Mouse (Mus musculus) heart, adult 8-10 months (tissue): ENCODE results near the gene Ackr2. TPM values are rescaled to one million over a fixed set of nuclear protein-coding genes. Genes with fewer than 3 reads are reported as not detected.

Source experiments
- DNase-seq: peaks from one replicate; pipeline ENCODE4 v3.0.0; 2022; ENCODE audit warnings: low spot score
- total RNA-seq, 4 experiments: library from RNA; stranded (reverse); gene quantifications; 2 replicates each; pipeline ENCODE4 v1.2.4; 2022

Gene Ackr2
- 1 to 10 TPM in 3 of 4 experiments, under 1 TPM in 1; 0.87 to 2.2 (median 1.3) TPM for total RNA-seq

DNA sequence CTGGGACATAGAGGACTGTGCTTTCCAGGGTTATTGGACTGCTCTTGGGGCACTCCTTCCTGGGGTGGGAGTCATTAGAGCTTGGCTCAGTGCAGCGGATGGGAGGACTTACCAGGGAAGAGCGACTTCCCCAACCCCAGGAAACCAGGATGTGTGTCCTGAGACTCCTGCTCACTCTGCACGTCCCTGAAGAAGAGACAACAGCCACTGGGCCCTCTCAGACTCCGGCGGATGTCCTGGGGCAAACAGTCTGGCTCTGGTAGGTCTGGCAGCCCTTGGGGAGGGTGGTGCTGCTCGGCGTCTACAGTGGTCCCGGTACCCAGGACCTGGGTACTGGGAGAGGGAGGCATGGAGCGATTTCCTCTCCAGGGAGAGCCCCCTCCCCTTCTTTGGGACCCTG lies at the start of gene Ackr2:
Ackr2 (plus strand) TSS at position 111 of the 400 bp plus-strand sequence.
- DNase-seq, result no peak

DNA sequence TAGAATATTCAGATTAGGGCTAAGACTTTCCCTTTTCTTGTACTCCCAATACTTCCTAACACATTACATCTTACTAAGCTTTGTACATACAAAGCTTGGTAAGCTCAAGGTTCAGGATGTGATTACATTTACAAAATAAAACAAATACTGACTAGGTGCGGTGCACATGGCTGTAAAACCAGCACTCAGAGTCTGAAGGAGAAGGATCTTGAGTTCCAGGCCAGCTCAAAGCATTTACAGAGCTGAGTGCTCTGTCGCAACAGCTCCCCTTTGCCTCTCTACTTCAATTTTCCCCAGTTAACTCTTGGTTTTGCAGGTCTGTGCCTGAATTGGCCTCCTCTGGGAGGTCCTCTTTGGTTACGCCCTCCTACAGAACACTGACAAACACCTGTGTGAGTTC lies 43.9 kb upstream of the Ackr2 start:
- no peak for DNase-seq

DNA sequence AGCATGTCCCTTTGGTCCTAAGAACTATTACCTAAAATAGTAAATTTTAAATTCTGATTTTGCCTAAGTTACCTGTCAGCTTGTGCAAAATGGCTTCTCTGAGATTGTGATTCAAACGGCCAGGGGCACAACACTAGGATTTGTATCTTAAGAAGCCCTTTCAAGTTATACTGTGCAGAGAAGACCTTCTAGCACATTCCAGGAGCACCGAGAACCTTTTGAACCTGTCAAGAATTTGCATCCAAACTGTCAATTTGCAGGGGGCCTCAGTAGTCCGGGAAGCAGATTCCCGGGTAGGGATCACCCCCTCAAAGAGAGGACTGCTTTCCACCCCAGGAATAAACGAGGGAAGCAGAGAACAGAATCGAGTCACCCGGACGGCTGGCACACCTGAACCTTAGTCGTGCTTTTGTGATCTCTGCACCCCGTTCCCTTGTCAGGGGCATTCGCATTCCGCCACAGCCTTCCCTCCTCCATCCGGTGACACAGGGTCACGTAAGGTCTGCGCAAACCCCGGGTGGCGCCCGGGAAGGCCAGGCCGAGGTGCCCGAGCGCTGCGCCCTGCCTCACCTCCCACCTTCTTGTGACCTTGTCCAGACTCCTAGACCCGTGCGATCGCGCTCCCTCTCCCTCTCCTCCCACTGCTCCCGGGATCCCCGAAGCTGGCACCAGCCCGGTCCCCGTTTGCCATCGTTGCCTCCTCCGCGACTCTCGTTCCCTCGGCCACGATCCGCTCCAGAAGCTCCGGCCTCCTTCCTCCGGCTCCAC lies 41.3 kb upstream of the Ackr2 start:
- peak; percentile 32 for DNase-seq

DNA sequence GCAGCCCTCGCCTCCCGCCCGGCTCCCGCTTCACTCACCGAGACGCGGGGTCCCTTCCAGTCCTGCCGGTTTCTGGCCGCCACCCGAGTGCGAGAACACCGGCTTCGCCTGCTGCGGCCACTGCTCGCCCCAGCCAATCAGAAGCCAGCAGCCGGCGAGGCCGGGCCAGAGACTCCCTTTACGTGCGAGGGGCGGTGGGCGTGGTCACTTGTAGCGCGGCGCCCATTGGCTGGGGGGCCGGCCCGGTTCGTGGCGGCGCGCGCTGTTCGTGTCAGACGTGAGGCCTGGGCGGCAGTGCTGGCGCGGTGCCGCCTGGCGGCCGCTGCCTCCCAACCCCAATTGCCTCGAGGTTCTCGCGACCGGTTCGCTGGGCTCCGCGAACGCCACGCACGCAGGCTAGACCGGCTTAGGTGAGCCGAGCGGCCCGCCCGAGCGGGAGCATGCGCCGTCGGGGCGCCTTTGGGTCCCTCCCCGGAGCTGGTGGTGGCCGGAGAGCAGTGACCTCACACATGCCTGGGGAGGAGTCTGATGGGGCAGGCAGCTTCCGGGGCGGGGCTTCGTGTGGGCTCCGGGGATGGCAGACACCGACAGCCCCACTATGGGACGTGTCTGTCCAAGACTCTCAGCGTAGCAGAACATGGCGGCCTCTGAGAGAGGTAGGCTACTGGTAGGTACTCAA lies 40.5 kb upstream of the Ackr2 start:
- DNase-seq, result peak; percentile 96

DNA sequence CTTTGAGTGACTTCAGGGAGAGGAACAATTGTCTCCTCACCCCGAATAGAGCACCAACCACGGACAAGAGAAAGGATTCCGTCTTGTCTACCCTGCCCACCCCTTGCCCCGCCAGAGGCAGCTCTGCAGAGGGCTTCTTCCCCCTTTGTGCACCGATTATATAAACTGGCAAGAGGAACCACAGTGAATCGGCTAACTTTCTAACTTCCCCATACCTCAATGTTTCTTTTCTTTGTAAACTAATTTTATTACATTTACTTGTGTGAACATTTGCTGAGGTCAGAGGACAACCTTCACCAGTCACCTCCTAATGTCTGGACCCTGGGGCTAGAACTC lies 40.0 kb upstream of the Ackr2 start, which contains the start of gene Higd1a:
Higd1a (minus strand) TSS at position 210 of the 336 bp plus-strand sequence.
- DNase-seq, result no peak

DNA sequence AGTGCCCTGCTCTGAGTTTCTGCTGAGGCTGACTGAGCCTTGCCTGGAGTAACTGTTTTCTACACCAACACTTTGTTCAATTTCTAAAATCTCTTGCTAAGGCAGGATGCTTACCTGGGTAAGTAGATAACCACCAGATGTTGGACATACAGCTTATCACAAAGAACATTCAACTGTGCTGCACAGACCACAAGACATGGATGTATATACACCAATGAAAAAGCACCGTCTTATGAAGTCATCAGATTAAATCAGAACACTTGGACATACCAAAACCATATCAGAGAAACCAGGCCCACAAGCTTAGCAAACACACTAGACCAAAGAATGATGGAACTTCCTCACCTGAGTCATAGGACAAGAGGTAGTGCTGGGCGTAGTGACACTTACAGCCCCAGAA lies 38.8 kb upstream of the Ackr2 start:
- no peak for DNase-seq

DNA sequence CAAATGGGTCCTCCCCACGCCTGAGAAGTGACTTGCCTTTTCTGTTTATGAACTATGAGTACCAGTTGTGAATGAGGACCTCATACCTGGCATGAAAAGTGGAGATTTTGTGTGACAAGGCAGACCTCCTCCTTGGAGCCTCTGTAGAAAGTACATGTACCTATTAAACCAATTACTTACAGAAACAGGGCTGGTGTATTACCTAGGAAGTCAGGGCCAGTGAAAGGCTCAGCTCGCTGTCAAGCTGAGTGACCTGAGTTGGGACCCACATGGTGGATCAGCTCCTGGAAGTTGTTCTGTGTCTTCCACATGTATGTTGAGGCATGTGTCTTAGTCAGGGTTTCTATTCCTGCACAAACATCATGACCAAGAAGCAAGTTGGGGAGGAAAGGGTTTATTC lies 37.2 kb upstream of the Ackr2 start:
- DNase-seq, result no peak

DNA sequence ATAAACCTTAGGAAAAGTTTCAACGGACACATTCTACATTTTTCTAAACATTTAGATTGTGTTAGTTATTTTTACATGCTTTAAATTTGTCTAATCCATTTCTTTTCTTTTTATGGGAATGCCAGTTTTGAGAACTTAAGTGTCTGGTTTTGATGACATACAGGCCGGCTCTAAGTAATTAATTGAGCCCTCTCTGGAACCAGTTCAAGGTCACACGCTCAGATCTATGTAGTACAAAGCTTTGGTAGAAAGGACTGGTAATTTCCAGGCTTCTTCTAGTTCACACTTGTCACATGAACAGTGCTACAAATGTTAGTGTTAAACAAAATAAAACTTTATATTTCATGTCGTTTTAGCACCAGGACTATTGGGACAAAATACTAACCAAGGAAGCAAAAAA lies 33.3 kb upstream of the Ackr2 start:
- no peak for DNase-seq

DNA sequence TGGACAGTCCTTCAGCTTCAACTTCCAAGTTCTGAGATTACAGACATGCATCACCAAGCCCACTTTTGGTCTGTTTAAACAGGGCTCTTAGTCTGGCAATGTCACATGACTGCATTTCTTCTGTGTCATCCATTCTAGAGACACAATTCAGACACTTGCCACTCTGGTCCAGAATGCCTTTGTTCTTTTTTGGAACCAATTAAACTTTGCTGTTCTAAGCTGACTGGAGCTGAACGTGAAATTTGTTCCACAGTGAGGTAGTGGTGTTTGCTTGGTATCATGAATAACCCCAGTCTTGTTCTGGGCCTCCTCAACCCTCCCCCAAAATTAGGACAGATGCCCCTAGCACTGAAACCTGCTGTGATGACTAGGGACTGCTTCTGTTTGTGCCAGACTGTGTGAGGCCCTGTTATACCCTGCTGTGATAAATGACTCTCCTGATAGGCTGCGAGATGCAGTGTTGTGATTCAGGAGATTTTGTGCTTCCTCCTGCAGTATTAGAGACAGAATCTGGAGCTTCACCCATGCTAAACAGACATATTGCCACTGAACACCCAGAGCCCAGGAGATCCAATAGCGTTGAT lies 32.6 kb upstream of the Ackr2 start:
- no peak for DNase-seq

DNA sequence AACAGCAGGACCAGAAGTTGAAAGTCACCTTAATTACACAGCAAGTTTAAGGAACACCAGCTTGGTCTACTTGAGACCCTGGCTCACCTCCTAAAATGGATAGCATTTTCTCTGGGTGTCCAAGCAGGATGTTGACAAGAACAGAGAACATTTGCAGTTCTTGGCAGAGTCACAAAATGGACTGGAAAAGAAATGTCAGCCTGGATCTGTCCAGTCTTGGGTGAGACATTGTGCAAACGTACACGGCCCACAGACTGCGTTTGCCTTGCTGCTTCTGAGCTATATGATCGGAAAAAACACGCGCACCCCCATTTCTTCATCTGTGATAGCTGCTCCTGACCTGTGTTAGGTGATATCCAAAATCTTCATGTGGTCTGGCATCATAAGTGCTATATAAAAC lies 30.5 kb upstream of the Ackr2 start:
- no peak for DNase-seq

DNA sequence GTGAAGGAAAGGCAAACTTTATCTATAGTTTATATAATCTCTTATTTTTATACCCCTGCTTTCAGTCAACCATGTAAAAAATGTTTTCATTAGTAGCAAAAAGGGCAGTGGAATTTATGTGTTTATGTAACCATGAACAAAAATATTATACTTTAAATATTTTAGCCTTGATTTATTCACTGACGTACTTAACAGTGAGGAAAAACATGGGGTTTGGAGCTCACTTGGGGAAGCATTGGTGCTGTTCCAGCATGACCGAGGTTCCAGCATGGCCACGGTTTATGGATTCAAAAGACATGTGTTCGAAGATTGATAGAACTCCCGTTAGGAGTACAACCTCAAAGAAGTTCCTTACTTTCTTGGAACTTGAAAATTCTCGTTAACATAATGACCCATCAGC lies 29.9 kb upstream of the Ackr2 start:
- no peak for DNase-seq

DNA sequence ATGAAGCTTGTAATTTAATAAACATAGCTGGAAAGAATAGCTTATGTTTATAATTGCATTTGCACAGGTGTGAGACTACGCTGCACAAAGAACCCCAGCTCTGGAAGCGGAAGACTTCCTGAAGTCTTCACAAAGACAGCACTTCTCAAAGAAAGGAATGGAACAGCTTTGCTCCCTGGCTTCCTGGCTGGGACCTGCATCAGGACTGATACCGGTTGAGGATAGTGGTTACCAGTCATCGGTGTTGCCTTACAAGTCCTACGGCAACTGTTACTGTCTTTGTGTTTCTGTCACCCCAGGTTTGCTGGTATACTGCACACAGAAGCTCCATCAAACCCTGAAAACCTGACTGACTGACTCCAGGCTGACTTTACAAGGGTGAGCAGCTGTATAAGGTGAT lies 28.7 kb upstream of the Ackr2 start:
- no peak for DNase-seq

DNA sequence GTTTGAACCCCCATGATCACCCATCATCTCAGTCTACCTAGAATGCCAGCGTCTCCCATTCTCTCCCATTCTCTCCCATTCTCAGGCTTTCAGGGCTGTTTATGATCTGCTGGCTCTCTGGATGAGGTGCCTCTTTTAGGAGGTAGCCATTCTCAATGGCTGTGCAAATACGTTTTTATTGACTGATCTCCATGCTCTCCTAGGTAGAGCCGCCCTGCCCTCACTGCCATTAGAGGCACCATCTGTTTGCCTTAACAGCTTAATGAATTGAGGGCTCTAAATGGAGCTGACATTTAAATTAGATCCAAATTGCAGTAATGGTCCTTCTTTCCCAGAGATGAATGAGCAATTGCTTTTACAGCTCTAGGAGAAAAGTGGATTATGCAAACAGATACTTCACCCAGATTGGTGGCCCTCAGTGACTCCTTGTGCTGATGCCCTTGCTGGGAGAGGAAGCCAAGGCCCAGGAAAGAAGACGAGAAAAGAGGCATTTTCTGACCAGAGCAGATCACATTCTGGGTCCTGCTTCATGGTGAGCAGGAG lies 28.1 kb upstream of the Ackr2 start:
- no peak for DNase-seq

DNA sequence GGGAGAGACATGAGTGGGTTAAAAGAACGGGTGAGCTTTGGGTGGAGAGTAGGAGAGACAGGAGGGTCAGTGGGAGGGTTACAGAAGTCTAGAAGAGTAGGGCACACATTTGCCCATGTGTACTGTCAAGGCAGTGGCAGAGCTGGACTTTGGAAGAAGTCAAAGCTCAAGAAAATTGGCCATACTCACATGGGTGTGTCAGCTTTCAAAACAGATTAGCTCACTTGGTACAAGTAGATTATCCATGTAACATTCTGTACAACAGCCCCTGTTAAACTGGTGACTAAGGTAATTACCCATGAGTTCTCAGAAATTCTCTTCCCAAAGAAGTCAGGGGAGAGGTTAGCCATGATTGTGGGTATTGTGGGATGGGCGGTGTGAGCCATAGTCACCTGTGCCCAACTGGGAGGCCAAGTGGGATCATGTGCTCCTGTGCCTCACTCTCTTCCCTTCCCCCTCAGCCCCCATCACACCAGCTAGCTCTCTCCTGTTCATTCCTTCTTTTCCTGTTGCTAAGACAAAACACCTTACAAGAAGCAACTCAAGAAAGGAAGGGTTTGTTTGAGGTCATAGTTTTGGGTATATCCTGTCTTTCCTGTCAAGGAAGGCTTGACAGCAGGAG lies 26.0 kb upstream of the Ackr2 start:
- DNase-seq, result no peak

DNA sequence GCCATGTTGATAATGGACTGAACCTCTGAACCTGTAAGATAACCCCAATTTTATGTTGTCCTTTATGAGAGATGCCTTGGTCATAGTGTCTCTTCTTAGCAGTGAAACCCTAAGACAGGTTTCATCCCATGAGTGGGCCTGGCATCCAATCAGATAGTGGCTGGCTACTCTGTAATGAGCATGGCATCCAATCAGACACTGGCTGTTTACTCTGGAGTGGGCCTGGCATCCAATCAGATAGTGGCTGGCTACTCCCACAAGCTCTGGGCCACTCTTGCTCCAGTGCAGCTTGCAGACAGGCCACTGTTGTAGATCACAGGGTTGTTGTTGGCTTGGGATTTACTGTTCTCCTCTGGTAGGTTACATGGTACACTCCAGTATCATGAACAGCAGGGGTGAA lies 24.6 kb upstream of the Ackr2 start:
- no peak for DNase-seq

DNA sequence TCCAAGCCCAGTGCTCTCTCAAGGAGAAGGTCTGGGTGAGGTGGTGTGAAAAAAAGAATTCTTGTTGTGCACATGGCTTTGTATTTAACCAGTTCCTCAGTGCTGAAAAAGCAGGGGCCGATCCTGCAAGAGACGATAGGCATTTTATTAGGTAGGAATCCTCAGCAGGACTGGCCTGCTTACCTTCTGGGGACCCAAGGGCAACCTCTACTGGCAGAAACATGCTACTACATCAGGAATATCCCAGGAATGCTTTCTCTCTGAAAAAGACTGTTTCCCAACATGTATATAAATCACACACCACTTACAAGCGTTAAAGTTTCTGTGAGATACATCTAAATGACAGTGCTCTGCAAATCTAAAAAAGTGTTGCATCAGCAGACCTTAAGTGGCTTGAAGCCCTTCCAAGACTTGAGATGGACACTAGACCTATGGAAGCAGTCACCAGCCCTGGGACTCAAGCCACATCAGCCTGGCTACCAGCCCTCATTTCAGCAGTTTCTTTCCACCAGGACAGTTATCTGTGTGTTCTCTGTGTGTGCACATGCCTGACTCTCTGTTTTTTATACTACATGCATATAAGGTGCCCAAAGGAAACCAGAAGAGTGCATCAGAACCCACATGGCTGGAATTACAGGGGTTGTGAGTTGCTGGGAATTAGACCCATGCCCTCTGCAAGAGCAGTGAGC lies 21.0 kb upstream of the Ackr2 start:
- DNase-seq, result peak; percentile 60

DNA sequence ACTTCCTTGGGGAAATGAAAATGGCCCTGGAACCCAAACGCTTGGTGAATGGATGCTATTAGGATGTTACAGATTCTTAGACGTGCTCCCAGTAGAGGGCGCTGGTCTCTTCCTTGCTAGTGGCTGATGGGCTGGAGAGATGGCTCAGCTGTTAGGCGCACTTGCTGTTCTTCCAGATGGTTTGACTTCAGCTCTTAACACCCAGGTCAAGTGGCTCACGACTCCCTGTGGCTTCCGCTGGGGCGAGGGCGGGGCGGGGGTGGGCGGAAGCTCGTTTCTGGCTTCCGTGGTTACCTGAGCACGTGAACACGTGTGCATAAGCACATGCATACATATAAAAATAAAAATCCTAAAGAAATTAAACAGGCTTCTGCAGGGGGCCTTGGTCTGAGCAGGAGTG lies 17.3 kb upstream of the Ackr2 start:
- DNase-seq, result peak; percentile 69

DNA sequence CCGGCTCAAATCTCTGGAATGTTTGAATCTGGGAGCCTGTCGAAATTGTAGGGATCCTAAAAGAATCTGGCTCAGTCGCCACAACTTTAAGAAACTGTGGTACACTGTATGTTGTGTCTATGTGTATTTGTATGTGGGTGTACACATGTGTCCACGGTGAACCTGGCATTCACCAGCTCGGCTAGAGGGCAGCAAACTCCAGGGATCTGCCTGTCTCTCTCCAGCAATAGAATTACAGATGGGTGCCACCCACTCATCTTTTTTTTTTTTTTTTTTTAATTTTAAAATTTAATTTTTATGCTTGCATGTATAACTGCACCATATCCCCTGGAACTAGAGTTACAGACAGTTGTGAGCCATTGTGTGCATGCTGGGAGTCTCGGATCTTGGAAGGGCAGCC lies 16.9 kb upstream of the Ackr2 start:
- no peak for DNase-seq

DNA sequence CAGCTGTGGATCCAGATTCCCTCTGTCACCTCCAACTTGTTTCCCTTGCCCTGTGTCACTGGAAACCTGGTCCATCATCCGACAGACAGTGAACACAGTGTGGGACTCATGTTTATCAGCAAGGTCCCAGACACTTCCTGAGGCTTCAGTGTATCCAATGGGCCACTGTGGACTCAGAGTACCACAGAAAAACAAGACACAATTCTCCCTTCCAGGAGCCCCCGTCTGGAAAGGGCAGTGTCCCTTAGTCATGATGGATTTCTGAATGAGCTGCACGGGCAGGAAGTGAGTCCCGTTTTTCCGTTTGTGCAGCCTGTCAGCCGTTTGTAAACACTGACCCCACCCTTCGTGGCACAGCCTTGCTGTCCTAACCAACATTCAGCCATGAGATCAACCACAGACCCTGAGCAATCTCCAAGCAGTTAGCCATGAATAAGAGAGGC lies 16.1 kb upstream of the Ackr2 start:
- DNase-seq, result no peak

DNA sequence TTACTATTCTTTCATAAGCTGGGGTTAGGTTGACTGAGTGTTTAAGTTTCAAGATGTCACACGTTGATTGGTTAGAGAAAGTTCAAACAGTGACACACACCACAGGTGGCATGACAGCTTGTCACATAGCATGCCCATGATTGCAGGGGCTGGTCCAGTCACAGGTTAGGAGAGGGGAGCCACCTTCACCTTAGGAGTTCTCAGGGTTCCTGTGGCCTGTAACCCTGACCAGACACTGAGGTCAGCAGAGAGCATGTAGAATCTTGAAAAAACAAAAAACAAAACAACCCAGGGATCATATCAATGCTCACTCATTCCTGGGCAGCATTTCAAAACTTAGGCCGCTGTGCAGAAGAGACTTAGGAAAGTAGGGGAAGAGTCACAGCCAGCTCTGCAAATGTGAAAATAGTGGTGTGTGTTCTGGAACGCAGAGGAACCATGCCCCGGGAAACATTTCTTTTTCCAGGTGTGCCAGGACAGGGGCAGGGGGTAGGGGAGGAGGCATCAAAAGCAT lies 8.2 kb upstream of the Ackr2 start:
- DNase-seq, result no peak

DNA sequence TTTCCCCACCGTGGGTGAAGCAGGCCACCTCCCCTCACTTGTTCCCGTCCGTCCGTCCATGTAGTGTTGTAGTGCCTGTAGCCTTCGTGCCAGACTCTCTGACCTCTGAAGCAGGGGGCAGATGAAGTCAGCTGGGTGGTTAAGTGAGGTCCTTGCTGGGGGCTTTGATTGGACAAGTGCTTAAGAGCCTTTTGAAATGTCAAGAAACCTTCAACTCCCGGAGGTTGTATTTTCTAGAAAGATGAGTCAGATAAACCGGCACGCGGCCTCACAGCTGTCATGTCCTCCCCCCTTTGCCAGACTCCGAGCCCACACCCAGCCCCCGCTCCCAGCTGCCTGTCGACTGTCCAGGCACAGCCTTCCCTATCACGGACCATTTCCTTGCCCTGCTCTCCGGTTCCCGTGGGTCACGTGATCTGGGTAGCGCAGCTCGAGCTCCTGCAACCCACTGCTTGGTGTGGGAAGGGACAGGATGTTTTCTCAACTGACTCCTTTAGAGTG lies 7.7 kb upstream of the Ackr2 start:
- DNase-seq, result peak; percentile 61
